Mouse (Mus musculus) lung, postnatal 0 days (tissue): ENCODE data around the gene Vps18.

Source experiments
- CTCF ChIP-seq: IDR thresholded peaks from 2 replicates; pipeline ENCODE4 v1.5.1; 2016; ENCODE audit warnings: antibody characterized with exemption, mild to moderate bottlenecking
- EP300 ChIP-seq: IDR thresholded peaks from 2 replicates; pipeline ENCODE4 v1.6.1; 2016; ENCODE audit warnings: antibody characterized with exemption, mild to moderate bottlenecking, control low read depth

DNA sequence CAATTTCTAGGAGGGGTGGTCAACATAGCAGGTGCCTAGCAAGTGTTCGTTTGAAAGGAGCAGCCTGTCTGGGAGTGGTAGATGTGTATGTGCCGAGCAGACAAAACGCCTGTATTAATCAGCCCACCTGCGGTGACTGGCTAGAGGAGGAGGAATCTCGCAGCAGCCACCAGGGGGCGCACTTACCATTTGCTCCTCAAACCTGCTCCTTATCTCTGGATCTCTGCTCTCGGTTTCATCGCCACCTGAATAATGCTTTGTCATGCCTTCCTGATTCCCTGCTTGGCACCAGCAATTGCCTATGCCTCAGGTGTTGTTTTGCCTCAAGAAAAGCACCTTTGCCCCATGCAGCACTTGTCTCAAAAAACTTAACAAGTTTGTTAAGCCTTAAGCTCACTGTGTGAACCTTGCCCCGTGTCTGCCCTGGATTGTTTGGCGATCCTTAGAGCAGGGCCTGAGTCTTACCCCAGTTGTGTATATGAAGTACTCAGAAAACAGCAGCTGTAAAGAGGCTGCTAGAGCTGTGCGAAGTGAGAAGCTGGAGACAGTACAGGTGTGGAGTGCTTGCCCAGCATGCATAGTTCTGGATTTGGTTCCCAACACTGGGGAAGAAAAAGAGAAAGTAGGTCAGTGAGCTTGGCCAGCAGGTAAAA lies 37.6 kb upstream of the Vps18 start:
- TF ChIP-seq CTCF, result peak; percentile 95
- TF ChIP-seq EP300, result peak; percentile 46
